Mouse (Mus musculus) splenic B cell, adult 2 months (primary cell): Measurements from ENCODE around the gene Ovol3.

ENCODE experiments used
- DNase-seq: peaks from one replicate; pipeline ENCODE4 v3.0.0-alpha.2; 2011; ENCODE audit warnings: low read depth, low spot score
- H3K27me3 ChIP-seq: 2 replicates; pipeline ENCODE4 v1.6.1; 2012; ENCODE audit warnings: mild to moderate bottlenecking, low read length, moderate library complexity, mixed read lengths; ENCODE audit not compliant: control insufficient read depth, poor library complexity, insufficient read depth, severe bottlenecking
- H3K36me3 ChIP-seq: 2 replicates; pipeline ENCODE4 v1.6.1; 2012; ENCODE audit warnings: mild to moderate bottlenecking, low read length, moderate library complexity, mixed read lengths; ENCODE audit not compliant: control insufficient read depth, poor library complexity, insufficient read depth, severe bottlenecking

Gene Ovol3

GRCm38 (mm10) chr7:30193581-30194100, 41.9 kb downstream of the Ovol3 start:
- peak; percentile 79 for DNase-seq
- Histone ChIP-seq H3K27me3 (no peaks in the 10 kb centered on the region), H3K36me3 (no peaks in the 10 kb centered on the region; the same call in 1 of the 2 replicates)

GRCm38 (mm10) chr7:30193013-30193412, 42.5 kb downstream of the Ovol3 start:
- no peaks in the 10 kb centered on the region; the same call in 1 of the 2 replicates for H3K36me3 ChIP-seq
- H3K27me3 ChIP-seq, result no peaks in the 10 kb centered on the region
- DNase-seq, result no peak

GRCm38 (mm10) chr7:30192088-30192487, 43.4 kb downstream of the Ovol3 start:
- Histone ChIP-seq H3K27me3 (no peaks in the 10 kb centered on the region), H3K36me3 (no peaks in the 10 kb centered on the region; the same call in 1 of the 2 replicates)
- DNase-seq, result no peak

GRCm38 (mm10) chr7:30189116-30189491, 46.4 kb downstream of the Ovol3 start:
- Histone ChIP-seq H3K36me3 (no peaks in the 10 kb centered on the region; the same call in 1 of the 2 replicates), H3K27me3 (no peaks in the 10 kb centered on the region)
- DNase-seq, result no peak

- Histone ChIP-seq H3K27me3 (no peaks in the 10 kb centered on the region), H3K36me3 (no peaks in the 10 kb centered on the region; the same call in 1 of the 2 replicates)
- DNase-seq, result no peak
Measured at GRCm38 (mm10) chr7:30188344-30189115, 47.0 kb downstream of the Ovol3 start.

- no peak for DNase-seq
- H3K36me3 ChIP-seq, result no peaks in the 10 kb centered on the region; the same call in 1 of the 2 replicates
- no peaks in the 10 kb centered on the region for H3K27me3 ChIP-seq
Measured at GRCm38 (mm10) chr7:30184641-30185348, 50.7 kb downstream of the Ovol3 start.

GRCm38 (mm10) chr7:30183879-30184289, 51.6 kb downstream of the Ovol3 start, which contains the start of gene Cox7a1:
Gene Cox7a1, plus strand, starts transcription at chr7:30184144.
- DNase-seq, result peak; percentile 86
- no peaks in the 10 kb centered on the region; the same call in 1 of the 2 replicates for H3K36me3 ChIP-seq
- H3K27me3 ChIP-seq, result no peaks in the 10 kb centered on the region
